Mouse (Mus musculus) spleen, adult 2 months (tissue): ENCODE results near the gene Kcnip2. TPM values are rescaled to one million over a fixed set of nuclear protein-coding genes. Genes with fewer than 3 reads are reported as not detected.

Source experiments
- DNase-seq, 2 experiments: peaks; one replicate each; pipeline versions ENCODE4 v3.0.0 to v3.0.0-alpha.2; 2012 to 2021; ENCODE audit warnings: low spot score in 2 of 2, low read depth in 1 of 2
- H3K27ac ChIP-seq: fragments of 200-500 bp; 2 replicates; pipeline ENCODE4 v1.5.1; 2012; ENCODE audit warnings: low read length, inconsistent platforms; ENCODE audit not compliant: insufficient read depth
- H3K27me3 ChIP-seq: fragments of 200-500 bp; 2 replicates; pipeline ENCODE4 v1.6.1; 2012; ENCODE audit warnings: mild to moderate bottlenecking, moderate library complexity, low read length, inconsistent platforms; ENCODE audit not compliant: control insufficient read depth, insufficient read depth
- H3K36me3 ChIP-seq: fragments of 200-500 bp; 2 replicates; pipeline ENCODE4 v1.6.1; 2012; ENCODE audit warnings: mild to moderate bottlenecking, low read length, inconsistent platforms; ENCODE audit not compliant: control insufficient read depth, insufficient read depth
- H3K4me1 ChIP-seq: fragments of 200-500 bp; 2 replicates; pipeline ENCODE4 v1.6.1; 2011; ENCODE audit warnings: inconsistent platforms; ENCODE audit not compliant: control insufficient read depth, insufficient read depth, insufficient read length
- H3K4me3 ChIP-seq: fragments of 200-500 bp; 2 replicates; pipeline ENCODE4 v1.5.1; 2011; ENCODE audit warnings: mild to moderate bottlenecking, inconsistent platforms; ENCODE audit not compliant: insufficient read depth, insufficient read length; ENCODE audit errors: extremely low read depth
- CTCF ChIP-seq: fragments of 200-500 bp; IDR thresholded peaks from 2 replicates; pipeline ENCODE4 v1.5.1; 2011; ENCODE audit warnings: mild to moderate bottlenecking, inconsistent platforms; ENCODE audit not compliant: insufficient read depth, insufficient read length, insufficient replicate concordance; ENCODE audit errors: extremely low read depth
- POLR2A ChIP-seq: fragments of 200-500 bp; IDR thresholded peaks from 2 replicates; pipeline ENCODE4 v1.6.1; 2011; ENCODE audit warnings: low read depth, low read length, inconsistent platforms
- WGBS: fragments of 180-500 bp; shearing (Covaris S2); methylation state at CpG from one replicate; pipeline ENCODE4 v1.1.7; 2018; 5-methylcytosine and 5-hydroxymethylcytosine counted together
- polyA plus RNA-seq: library from polyadenylated mRNA; depleted of rRNA; stranded (reverse); fragments of >200 nt; gene quantifications from 2 replicates; pipeline ENCODE4 v1.2.3, GENCODE M21; 2012

Kcnip2 gene
- polyA plus RNA-seq, 1 experiment = 1.5 TPM

- peaks cover 11% of the 10 kb centered on the region for H3K36me3 ChIP-seq
- H3K27me3 ChIP-seq = peaks cover 4% of the 10 kb centered on the region
- H3K4me1 ChIP-seq = peaks cover 11% of the 10 kb centered on the region; the same call in 1 of the 2 replicates
- H3K27ac ChIP-seq = no peak overlapping the region
- TF ChIP-seq POLR2A = no peak
- no peak for TF ChIP-seq CTCF
- 55% methylated on average over 9 of the region's 9 CpGs for WGBS
- peak overlapping the region; percentile 87; the same call in 1 of the 2 replicates for H3K4me3 ChIP-seq
- DNase-seq = no peak
Observed at GRCm38 (mm10) chr19:45748206-45748605, 67.7 kb downstream of the Kcnip2 start.

DNA sequence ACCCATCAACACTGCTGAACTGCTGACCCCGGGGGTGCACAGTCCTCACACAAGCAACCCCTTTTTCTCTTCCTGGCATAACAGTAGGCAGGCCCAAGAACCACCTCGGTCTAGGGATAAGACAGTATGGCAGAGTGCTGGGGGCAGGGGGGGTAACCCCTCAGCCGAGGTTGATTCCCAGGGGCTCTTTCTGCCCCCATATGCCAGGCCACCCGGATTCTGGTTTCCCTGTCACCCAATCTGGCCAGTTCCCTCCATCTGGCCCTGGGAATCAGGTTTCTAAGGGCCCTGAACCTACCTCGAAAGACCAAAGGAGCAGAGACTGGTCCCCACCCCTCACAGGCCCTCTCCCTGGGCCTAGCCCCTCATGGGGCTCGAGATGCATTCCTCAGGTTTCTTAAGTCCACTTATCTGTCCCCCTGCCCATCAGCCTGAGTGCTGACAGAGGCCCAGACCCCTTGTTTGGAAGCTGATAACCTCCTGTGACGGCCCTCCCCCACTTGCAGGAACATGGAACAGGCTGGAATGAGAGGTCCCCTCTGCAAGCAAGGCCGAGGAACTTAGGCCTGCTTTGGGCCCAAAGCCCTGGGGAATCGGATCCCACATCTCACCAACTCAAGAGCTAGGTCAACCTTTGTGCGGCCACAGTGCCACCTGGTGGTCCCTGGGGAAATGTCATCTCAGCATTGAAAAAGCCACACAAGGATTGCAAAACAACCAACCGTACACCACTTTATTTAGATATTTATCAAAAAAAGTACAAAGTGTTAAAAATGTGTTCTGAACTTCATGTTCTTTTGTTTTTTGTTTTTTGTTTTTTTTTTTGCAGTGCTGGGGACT, 68.6 kb downstream of the Kcnip2 start:
- peak; percentile 67 to 77 for DNase-seq
- TF ChIP-seq POLR2A = no peak
- peak; percentile 64; the same call in 1 of the 2 replicates for TF ChIP-seq CTCF
- H3K4me3 ChIP-seq = no peak overlapping the region
- H3K4me1 ChIP-seq = peaks cover 13% of the 10 kb centered on the region
- H3K36me3 ChIP-seq = peaks cover 8% of the 10 kb centered on the region
- peaks cover 14% of the 10 kb centered on the region for H3K27me3 ChIP-seq
- no peak overlapping the region for H3K27ac ChIP-seq
- 48% methylated on average over 11 of the region's 11 CpGs for WGBS

DNA sequence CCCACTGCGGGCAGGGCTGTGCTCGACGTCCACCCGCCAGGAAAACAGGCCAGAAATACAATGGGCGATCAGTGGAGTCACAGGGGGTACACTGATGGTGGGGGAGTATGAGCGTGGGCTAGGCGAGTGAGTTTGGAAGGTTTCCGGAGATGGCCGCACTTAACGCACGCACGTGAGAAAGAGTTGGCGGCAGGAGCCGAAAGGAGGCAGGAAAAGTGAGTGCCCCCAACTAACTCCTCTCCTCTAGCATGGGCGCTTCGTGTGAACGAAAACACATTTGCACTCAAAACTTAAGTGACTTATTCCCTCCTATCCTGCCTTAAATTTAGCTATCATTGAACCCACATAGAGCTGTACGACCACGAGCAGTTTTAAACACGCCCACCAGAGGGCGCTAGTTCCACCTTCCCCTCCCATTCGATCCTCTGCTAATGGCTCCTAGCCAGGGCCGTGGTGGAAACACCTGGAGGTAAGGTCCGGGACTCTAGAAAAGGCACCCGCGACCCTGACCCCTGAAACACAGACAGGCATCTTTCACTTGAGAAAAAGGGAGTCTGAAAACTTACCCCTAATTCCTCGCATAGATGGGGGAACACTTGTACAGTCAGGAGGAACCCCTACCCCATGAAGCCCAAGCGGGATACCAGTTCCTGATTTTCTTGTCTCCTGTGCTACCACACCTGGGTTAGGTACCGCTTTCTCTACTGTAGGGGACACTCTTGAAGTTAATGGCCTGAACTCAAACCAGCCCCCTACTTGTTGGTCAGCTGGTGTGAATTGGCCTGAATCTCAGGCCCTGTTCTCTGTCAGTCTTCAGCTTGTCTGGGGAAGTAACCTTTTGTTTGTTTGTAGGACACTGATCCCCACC, 69.5 kb downstream of the Kcnip2 start:
- WGBS = 15% methylated on average over 29 of the region's 29 CpGs
- peak; percentile 58 to 67 for DNase-seq
- TF ChIP-seq POLR2A = no peak
- peak; percentile 74; the same call in 1 of the 2 replicates for TF ChIP-seq CTCF
- Histone ChIP-seq H3K36me3 (peaks cover 3% of the 10 kb centered on the region; the same call in 1 of the 2 replicates), H3K27ac (no peak overlapping the region), H3K4me1 (peaks cover 13% of the 10 kb centered on the region), H3K27me3 (peaks cover 19% of the 10 kb centered on the region), H3K4me3 (no peak overlapping the region)

GRCm38 (mm10) chr19:45745344-45746152, 70.3 kb downstream of the Kcnip2 start:
- DNase-seq = no peak
- TF ChIP-seq POLR2A = no peak
- TF ChIP-seq CTCF = no peak

DNA sequence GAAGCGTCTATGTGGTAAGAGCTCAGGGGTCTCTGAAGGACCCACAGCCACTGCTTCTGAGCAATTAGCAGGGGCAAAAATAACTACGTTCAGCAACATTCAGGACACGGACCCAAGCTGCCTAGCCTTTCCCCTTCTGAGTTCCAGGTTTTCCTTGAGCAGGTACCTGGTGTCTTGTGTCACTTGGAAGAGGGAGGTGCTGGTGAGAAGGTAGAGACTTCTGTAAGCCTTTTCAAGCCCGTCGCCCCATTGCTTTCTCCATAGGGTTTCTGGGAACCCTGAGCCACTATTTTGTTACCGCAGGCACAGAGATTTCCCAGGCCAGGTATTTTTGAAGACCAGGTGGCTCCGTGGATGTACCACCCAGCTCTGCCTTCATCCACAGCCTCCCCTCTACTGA, 72.2 kb downstream of the Kcnip2 start:
- H3K36me3 ChIP-seq = no peaks in the 10 kb centered on the region
- H3K4me3 ChIP-seq = no peak overlapping the region
- no peak for TF ChIP-seq CTCF
- no peak for TF ChIP-seq POLR2A
- no peak overlapping the region for H3K27ac ChIP-seq
- DNase-seq = no peak
- H3K27me3 ChIP-seq = peaks cover 22% of the 10 kb centered on the region
- 85% methylated on average over 7 of the region's 7 CpGs for WGBS
- peaks cover 10% of the 10 kb centered on the region for H3K4me1 ChIP-seq

More at GRCm38 (mm10) chr19:45745344-45746152, 70.3 kb downstream of the Kcnip2 start:
- Histone ChIP-seq H3K4me3 (no peak overlapping the region), H3K27me3 (peaks cover 22% of the 10 kb centered on the region), H3K27ac (no peak overlapping the region), H3K36me3 (0 out of 2 replicates have a peak, but pooled peaks cover under 1% of the 10 kb centered on the region), H3K4me1 (peaks cover 13% of the 10 kb centered on the region)
- WGBS = 34% methylated on average over 32 of the region's 32 CpGs

DNA sequence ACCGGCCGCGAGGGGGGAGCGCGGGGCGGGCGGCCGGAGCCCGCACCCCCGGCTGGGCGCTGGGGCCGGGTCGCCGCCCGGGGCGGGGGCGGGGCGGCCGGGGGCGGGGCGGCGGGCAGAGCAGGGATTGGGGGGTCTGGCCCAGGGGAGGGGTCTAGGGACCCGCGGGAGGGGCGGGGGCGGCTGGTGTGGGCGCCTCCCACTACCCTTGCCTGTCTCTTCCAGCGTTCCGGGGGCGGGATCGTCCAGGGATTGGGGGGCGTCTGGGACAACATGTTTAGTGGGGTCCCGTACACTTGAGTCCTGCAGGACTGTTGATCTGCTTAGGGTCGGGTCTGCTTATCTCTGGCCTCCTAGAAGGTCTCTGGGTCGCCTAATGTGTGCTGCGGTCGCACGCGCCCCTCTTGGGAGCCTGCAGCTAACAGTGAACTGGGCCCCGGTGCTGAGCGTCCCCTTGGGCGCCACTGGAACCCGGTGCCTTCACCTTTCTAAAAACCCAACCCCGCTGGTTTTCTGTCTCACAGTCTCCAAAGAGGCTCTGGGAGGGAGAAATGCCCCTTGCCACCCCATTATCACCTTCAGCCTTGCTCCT, 72.8 kb downstream of the Kcnip2 start:
- Histone ChIP-seq H3K27me3 (peaks cover 22% of the 10 kb centered on the region), H3K4me1 (peaks cover 5% of the 10 kb centered on the region), H3K36me3 (no peaks in the 10 kb centered on the region), H3K27ac (no peak overlapping the region), H3K4me3 (no peak overlapping the region)
- WGBS = 20% methylated on average over 20 of the region's 44 CpGs
- TF ChIP-seq CTCF = no peak
- TF ChIP-seq POLR2A = no peak
- DNase-seq = no peak
